Mouse (Mus musculus) midbrain, embryonic 10.5 days (tissue): ENCODE measurements around the gene Fpgs. TPM values are rescaled to one million over a fixed set of nuclear protein-coding genes. Genes with fewer than 3 reads are reported as not detected.

ENCODE experiments used
- DNase-seq: peaks from one replicate; pipeline ENCODE4 v3.0.0-alpha.2; 2017; ENCODE audit warnings: low spot score
- H3K27ac ChIP-seq: fragments of 300-500 bp; sonication (generic); replicated peaks from 2 replicates; pipeline ENCODE4 v1.5.1; 2016; ENCODE audit warnings: mild to moderate bottlenecking
- H3K27me3 ChIP-seq: fragments of 300-500 bp; sonication (generic); 2 replicates; pipeline ENCODE4 v1.6.1; 2016; ENCODE audit warnings: low read depth, mild to moderate bottlenecking; ENCODE audit not compliant: poor library complexity, severe bottlenecking
- H3K36me3 ChIP-seq: fragments of 300-500 bp; sonication (generic); 2 replicates; pipeline ENCODE4 v1.6.1; 2016; ENCODE audit warnings: mild to moderate bottlenecking, moderate library complexity
- H3K4me1 ChIP-seq: fragments of 300-500 bp; sonication (generic); 2 replicates; pipeline ENCODE4 v1.6.1; 2016
- H3K4me3 ChIP-seq: fragments of 300-500 bp; sonication (generic); 2 replicates; pipeline ENCODE4 v1.5.1; 2016; ENCODE audit warnings: mild to moderate bottlenecking, moderate library complexity
- H3K9me3 ChIP-seq: fragments of 300-500 bp; sonication (generic); replicated peaks from 2 replicates; pipeline ENCODE4 v1.6.1; 2016; ENCODE audit warnings: mild to moderate bottlenecking
- WGBS: fragments of 180-500 bp; shearing (Covaris S2); methylation state at CpG from one replicate; pipeline ENCODE4 v1.1.7; 2016; 5-methylcytosine and 5-hydroxymethylcytosine counted together
- microRNA counts: library from miRNA; unstranded; fragments of <30 nt; microRNA quantifications from one replicate; lab custom pipeline; 2017
- microRNA-seq: library from miRNA; unstranded; fragments of <30 nt; microRNA quantifications from one replicate; pipeline ENCODE4, GENCODE M21; 2017
- polyA plus RNA-seq: library from polyadenylated mRNA; unstranded; fragments of >200 nt; fragmentation: Nextera tagmentation; extraction: Ambion mirVana; gene quantifications from 2 replicates; pipeline ENCODE4 v1.2.1, GENCODE M21; 2016

Gene Fpgs
- polyA plus RNA-seq, 1 experiment from 2014 or later = 27.9 TPM

DNA sequence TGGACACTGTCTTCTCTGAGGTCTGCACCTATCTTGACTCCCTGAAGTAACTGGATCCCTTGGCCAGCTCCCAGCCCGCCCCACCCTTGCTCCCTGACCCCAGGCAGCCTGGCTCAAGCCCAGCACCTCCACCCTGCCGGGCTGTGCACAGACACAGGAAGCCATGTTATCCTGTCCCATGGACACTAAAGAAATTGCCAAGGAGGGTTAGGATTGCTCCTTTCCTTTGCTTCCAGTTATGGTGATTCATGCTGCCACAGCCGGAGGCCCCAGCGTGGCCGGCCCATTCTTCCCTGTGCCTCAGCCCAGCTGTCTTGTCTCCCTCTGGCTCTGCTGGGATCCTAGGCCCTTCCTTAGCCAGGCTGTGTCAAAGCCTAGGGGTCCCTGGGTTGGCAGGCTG lies 70.3 kb downstream of the Fpgs start:
- DNase-seq = no peak
- Histone ChIP-seq H3K4me1 (peaks cover 56% of the 10 kb centered on the region), H3K27me3 (no peaks in the 10 kb centered on the region), H3K27ac (peak overlapping the region; percentile 39), H3K4me3 (no peak overlapping the region), H3K9me3 (no peaks in the 10 kb centered on the region), H3K36me3 (peaks cover 4% of the 10 kb centered on the region; the same call in 1 of the 2 replicates)
- WGBS = 76% methylated on average over 5 of the region's 5 CpGs

MicroRNAs within 50 kb of the gene (microRNA counts, 519-probe panel; counts per million panel counts)
- microRNA mmu-miR-1954 (lab: Ali Mortazavi, UCI) (not detected), microRNA mmu-miR-2861 (lab: Ali Mortazavi, UCI) (not detected)

Small RNA genes lying within 50 kb of the gene (microRNA-seq; reads per million reads assigned to microRNA genes)
- gene Gm47291 = not detected
- gene Mir1954 = not detected
- not detected for gene Mir2861
- gene Mir3960 = not detected
- gene Mir8093 = not detected

Other genes with a start within 250 kb of the Fpgs start
- gene Fam102a, start 168.8 kb downstream of the Fpgs start, polyA plus RNA-seq = 6.8 and 7.9 TPM in 2 replicates
- gene Dpm2, start 133.3 kb downstream of the Fpgs start, polyA plus RNA-seq = 113 and 116 TPM in 2 replicates
- gene Pip5kl1, start 129.3 kb downstream of the Fpgs start, polyA plus RNA-seq = 1.9 and 2.8 TPM in 2 replicates
- gene 9430097D07Rik, start 128.5 kb downstream of the Fpgs start, polyA plus RNA-seq = 0.17 and 0.22 TPM in 2 replicates
- 15.9 and 17.1 TPM in 2 replicates for gene St6galnac4, start 117.0 kb downstream of the Fpgs start, polyA plus RNA-seq
- gene St6galnac6, start 104.4 kb downstream of the Fpgs start, polyA plus RNA-seq = 10.8 and 11.9 TPM in 2 replicates
- 26.4 and 30.3 TPM in 2 replicates for gene Ak1, start 82.4 kb downstream of the Fpgs start, polyA plus RNA-seq
- 25.6 and 29.2 TPM in 2 replicates for gene Eng, start 57.5 kb downstream of the Fpgs start, polyA plus RNA-seq
- 119 and 132 TPM in 2 replicates for gene Cdk9, start 8.9 kb upstream of the Fpgs start, polyA plus RNA-seq
- 26.7 and 33.6 TPM in 2 replicates for gene Sh2d3c, start 16.9 kb upstream of the Fpgs start, polyA plus RNA-seq
- 0.94 and 2.1 TPM in 2 replicates for gene 6330409D20Rik, start 36.9 kb upstream of the Fpgs start, polyA plus RNA-seq
- gene Tor2a, start 53.1 kb upstream of the Fpgs start, polyA plus RNA-seq = 59.2 and 59.8 TPM in 2 replicates
- gene Ttc16, start 71.5 kb upstream of the Fpgs start, polyA plus RNA-seq = 0.31 TPM in 2 replicates
- 5.2 TPM in 2 replicates for gene Ptrh1, start 71.6 kb upstream of the Fpgs start, polyA plus RNA-seq
- gene Cfap157, start 80.3 kb upstream of the Fpgs start, polyA plus RNA-seq = 0.90 and 1.2 TPM in 2 replicates
- gene Stxbp1, start 143.1 kb upstream of the Fpgs start, polyA plus RNA-seq = 31.4 and 45.6 TPM in 2 replicates
- gene Fam129b, start 172.0 kb upstream of the Fpgs start, polyA plus RNA-seq = 23.5 and 25.5 TPM in 2 replicates